Mouse (Mus musculus): ENCODE results near the gene Spata18. TPM values are rescaled to one million over a fixed set of nuclear protein-coding genes. Genes with fewer than 3 reads are reported as not detected.

Gene Spata18
- polyA plus RNA-seq, 1 experiment: not detected

- no peaks in the 10 kb centered on the region for H3K4me1 ChIP-seq (ENCODE audit: control insufficient read depth, insufficient read depth, insufficient read length, low read length)
- no peak overlapping the region for H3K4me3 ChIP-seq (ENCODE audit: insufficient read depth, low read depth, low read length)
- no peak overlapping the region for H3K27ac ChIP-seq (replicated peaks; ENCODE audit: low read depth, low read length)
These were observed 74.8 kb downstream of the Spata18 start for GRCm38 (mm10) chr5:73725981-73726380.

GRCm38 (mm10) chr5:73728651-73729050 is 77.5 kb downstream of the Spata18 start:
- no peak overlapping the region for H3K27ac ChIP-seq (replicated peaks; ENCODE audit: low read depth, low read length)
- no peaks in the 10 kb centered on the region for H3K4me1 ChIP-seq (ENCODE audit: control insufficient read depth, insufficient read depth, insufficient read length, low read length)

More at GRCm38 (mm10) chr5:73728651-73729050, 77.5 kb downstream of the Spata18 start:
- no peak overlapping the region for H3K4me3 ChIP-seq (ENCODE audit: insufficient read depth, low read depth, low read length)

Other genes with a start within 250 kb of the Spata18 start
- not detected in 2 replicates for gene Cwh43, start 245.3 kb upstream of the Spata18 start, polyA plus RNA-seq (2012; ENCODE audit: insufficient read depth, insufficient read length, missing spikeins)
- 14.7 and 19.3 TPM in 2 replicates for gene Dcun1d4, start 170.4 kb upstream of the Spata18 start, polyA plus RNA-seq (2012; ENCODE audit: insufficient read depth, insufficient read length, missing spikeins)
- not detected in 2 replicates for gene Lrrc66, start 18.9 kb upstream of the Spata18 start, polyA plus RNA-seq (2012; ENCODE audit: insufficient read depth, insufficient read length, missing spikeins)
- 25.7 and 26.2 TPM in 2 replicates for gene Sgcb, start 3.6 kb upstream of the Spata18 start, polyA plus RNA-seq (2012; ENCODE audit: insufficient read depth, insufficient read length, missing spikeins)

Data from brown adipose tissue, adult 24 weeks (tissue).